Mouse (Mus musculus) testis, adult 2 months (tissue): Measurements from ENCODE around the gene Pheta2. TPM values are rescaled to one million over a fixed set of nuclear protein-coding genes. Genes with fewer than 3 reads are reported as not detected.

Source experiments
- H3K27ac ChIP-seq: fragments of 200-500 bp; 2 replicates; pipeline ENCODE4 v1.5.1; 2012; ENCODE audit warnings: low read depth, low read length; ENCODE audit not compliant: control insufficient read depth, insufficient read depth
- H3K27me3 ChIP-seq: fragments of 200-500 bp; 2 replicates; pipeline ENCODE4 v1.6.1; 2012; ENCODE audit warnings: mild to moderate bottlenecking, low read length, moderate library complexity; ENCODE audit not compliant: control insufficient read depth, insufficient read depth
- H3K36me3 ChIP-seq: fragments of 200-500 bp; 2 replicates; pipeline ENCODE4 v1.6.1; 2012; ENCODE audit warnings: mild to moderate bottlenecking, low read length; ENCODE audit not compliant: control insufficient read depth, insufficient read depth
- H3K4me1 ChIP-seq: fragments of 200-500 bp; 2 replicates; pipeline ENCODE4 v1.6.1; 2012; ENCODE audit warnings: low read length; ENCODE audit not compliant: control insufficient read depth, insufficient read depth
- H3K4me3 ChIP-seq: fragments of 200-500 bp; 2 replicates; pipeline ENCODE4 v1.5.1; 2012; ENCODE audit warnings: low read depth, mild to moderate bottlenecking, low read length, moderate library complexity, mixed read lengths; ENCODE audit not compliant: control insufficient read depth
- CTCF ChIP-seq: fragments of 200-500 bp; IDR thresholded peaks from 2 replicates; pipeline ENCODE4 v1.5.1; 2012; ENCODE audit warnings: low read depth, mild to moderate bottlenecking, inconsistent platforms, low read length, moderate library complexity; ENCODE audit not compliant: control insufficient read depth, insufficient read depth, insufficient replicate concordance
- POLR2A ChIP-seq: fragments of 200-500 bp; IDR thresholded peaks from 2 replicates; pipeline ENCODE4 v1.6.1; 2012; ENCODE audit warnings: low read depth, mild to moderate bottlenecking, inconsistent platforms, low read length, moderate library complexity; ENCODE audit not compliant: control insufficient read depth
- polyA plus RNA-seq: library from polyadenylated mRNA; depleted of rRNA; stranded (reverse); fragments of >200 nt; gene quantifications from 2 replicates; pipeline ENCODE4 v1.2.3, GENCODE M21; 2012

Gene Pheta2
- polyA plus RNA-seq, 1 experiment: 5.5 TPM

GRCm38 (mm10) chr15:82375855-82376254, 37.1 kb downstream of the Pheta2 start:
- peaks cover 10% of the 10 kb centered on the region for H3K4me1 ChIP-seq

GRCm38 (mm10) chr15:82376393-82377138, 37.8 kb downstream of the Pheta2 start:
- no peak overlapping the region for H3K4me3 ChIP-seq
- TF ChIP-seq POLR2A (no peak), CTCF (no peak)
- H3K4me1 ChIP-seq: peaks cover 11% of the 10 kb centered on the region
- H3K27ac ChIP-seq: no peak overlapping the region
- H3K27me3 ChIP-seq: no peaks in the 10 kb centered on the region
- H3K36me3 ChIP-seq: no peaks in the 10 kb centered on the region

More at GRCm38 (mm10) chr15:82375855-82376254, 37.1 kb downstream of the Pheta2 start:
- no peak for TF ChIP-seq POLR2A
- TF ChIP-seq CTCF: no peak
- H3K27me3 ChIP-seq: no peaks in the 10 kb centered on the region
- H3K36me3 ChIP-seq: no peaks in the 10 kb centered on the region
- no peak overlapping the region for H3K27ac ChIP-seq
- no peak overlapping the region for H3K4me3 ChIP-seq

GRCm38 (mm10) chr15:82377701-82378100, 39.0 kb downstream of the Pheta2 start:
- no peaks in the 10 kb centered on the region for H3K27me3 ChIP-seq
- H3K4me3 ChIP-seq: no peak overlapping the region
- no peaks in the 10 kb centered on the region for H3K36me3 ChIP-seq
- TF ChIP-seq CTCF (no peak), POLR2A (no peak)
- H3K4me1 ChIP-seq: peaks cover 13% of the 10 kb centered on the region
- no peak overlapping the region for H3K27ac ChIP-seq

GRCm38 (mm10) chr15:82378261-82379180, 39.8 kb downstream of the Pheta2 start:
- Histone ChIP-seq H3K4me3 (no peak overlapping the region), H3K27me3 (no peaks in the 10 kb centered on the region), H3K36me3 (no peaks in the 10 kb centered on the region), H3K27ac (peak overlapping the region; percentile 73), H3K4me1 (peaks cover 13% of the 10 kb centered on the region)
- no peak for TF ChIP-seq POLR2A
- TF ChIP-seq CTCF: no peak

GRCm38 (mm10) chr15:82379511-82379870, 40.7 kb downstream of the Pheta2 start:
- Histone ChIP-seq H3K27ac (peak overlapping the region; percentile 73), H3K36me3 (no peaks in the 10 kb centered on the region), H3K4me3 (peak overlapping the region; percentile 67), H3K27me3 (no peaks in the 10 kb centered on the region), H3K4me1 (peaks cover 13% of the 10 kb centered on the region)
- TF ChIP-seq POLR2A: no peak

DNA sequence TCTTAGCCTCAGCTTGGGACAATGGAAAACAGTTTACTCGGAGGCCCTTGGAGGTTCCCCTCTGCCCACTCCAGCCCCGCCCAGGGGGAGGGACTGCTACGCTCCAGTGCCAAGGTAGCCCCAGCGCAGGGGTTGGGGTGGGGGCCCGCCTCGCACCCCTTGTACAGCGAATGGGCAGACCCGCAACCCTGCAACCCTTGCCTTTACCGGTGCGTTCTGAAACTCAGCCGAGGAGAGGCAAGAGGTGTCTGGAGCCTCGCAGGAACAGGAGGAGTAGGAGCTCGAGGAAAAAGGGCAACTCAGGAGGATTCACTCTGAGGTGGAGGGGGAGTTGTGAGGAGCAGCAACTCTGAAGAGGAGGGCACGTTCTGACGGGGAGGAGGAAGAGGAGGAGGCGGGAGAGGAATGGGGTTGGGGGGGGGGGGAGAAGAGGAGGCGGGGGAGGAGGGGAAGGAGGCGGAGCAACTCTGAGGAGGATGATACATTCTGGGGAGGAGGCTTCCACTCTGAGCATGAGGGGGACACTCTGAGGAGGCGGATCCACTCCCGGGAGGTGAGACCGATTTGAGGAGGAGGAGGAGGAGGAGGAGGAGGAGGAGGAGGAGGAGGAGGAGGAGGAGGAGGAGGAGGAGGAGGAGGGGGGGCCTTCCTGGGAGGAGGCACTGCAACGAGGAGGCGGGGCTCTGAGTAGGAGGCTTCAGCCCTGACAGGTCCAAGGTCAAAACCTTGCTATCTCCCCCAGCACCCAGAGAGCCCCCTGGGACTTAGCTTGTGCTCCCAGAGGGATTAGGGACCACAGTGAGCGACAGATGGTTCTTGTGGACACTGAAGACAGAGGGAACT, 41.4 kb downstream of the Pheta2 start, which contains the start of gene Cyp2d22:
Cyp2d22 (minus strand) TSS at position 390 of the 843 bp plus-strand sequence.
- TF ChIP-seq POLR2A (peak; percentile 11; the same call in 1 of the 2 replicates), CTCF (no peak)
- Histone ChIP-seq H3K4me1 (peaks cover 13% of the 10 kb centered on the region), H3K4me3 (peak within 1 kb of the TSS; percentile 67), H3K36me3 (no peaks in the 10 kb centered on the region), H3K27ac (peak within 1 kb of the TSS; percentile 73), H3K27me3 (no peaks in the 10 kb centered on the region)
